Mouse (Mus musculus): ENCODE results near the gene Emc6. TPM values are rescaled to one million over a fixed set of nuclear protein-coding genes. Genes with fewer than 3 reads are reported as not detected.

The Emc6 gene
- polyA plus RNA-seq, 1 experiment from 2014 or later = 99.7 TPM

Other genes with a start within 250 kb of the Emc6 start
- gene Atp2a3, start 215.9 kb downstream of the Emc6 start, polyA plus RNA-seq (2016; fragmentation: Nextera tagmentation; extraction: Ambion mirVana) = 1.3 and 2.3 TPM in 2 replicates
- gene P2rx1, start 177.9 kb downstream of the Emc6 start, polyA plus RNA-seq (2016; fragmentation: Nextera tagmentation; extraction: Ambion mirVana) = 0.98 and 1.0 TPM in 2 replicates
- 10.6 and 11.0 TPM in 2 replicates for gene Camkk1, start 158.0 kb downstream of the Emc6 start, polyA plus RNA-seq (2016; fragmentation: Nextera tagmentation; extraction: Ambion mirVana)
- gene Ncbp3, start 129.3 kb downstream of the Emc6 start, polyA plus RNA-seq (2016; fragmentation: Nextera tagmentation; extraction: Ambion mirVana) = 14.2 and 14.9 TPM in 2 replicates
- gene Itgae, start 86.5 kb downstream of the Emc6 start, polyA plus RNA-seq (2016; fragmentation: Nextera tagmentation; extraction: Ambion mirVana) = 0.50 and 0.51 TPM in 2 replicates
- 18.2 and 18.4 TPM in 2 replicates for gene Haspin, start 38.7 kb downstream of the Emc6 start, polyA plus RNA-seq (2016; fragmentation: Nextera tagmentation; extraction: Ambion mirVana)
- gene P2rx5, start 16.6 kb downstream of the Emc6 start, polyA plus RNA-seq (2016; fragmentation: Nextera tagmentation; extraction: Ambion mirVana) = 0.42 and 0.60 TPM in 2 replicates
- gene Tax1bp3, start within 50 bp of the Emc6 start, polyA plus RNA-seq (2016; fragmentation: Nextera tagmentation; extraction: Ambion mirVana) = 206 and 211 TPM in 2 replicates
- gene Ctns, start 22.0 kb upstream of the Emc6 start, polyA plus RNA-seq (2016; fragmentation: Nextera tagmentation; extraction: Ambion mirVana) = 24.5 and 26.5 TPM in 2 replicates
- gene Shpk, start 22.4 kb upstream of the Emc6 start, polyA plus RNA-seq (2016; fragmentation: Nextera tagmentation; extraction: Ambion mirVana) = 2.0 and 2.1 TPM in 2 replicates
- 0.19 and 0.27 TPM in 2 replicates for gene Trpv1, start 57.3 kb upstream of the Emc6 start, polyA plus RNA-seq (2016; fragmentation: Nextera tagmentation; extraction: Ambion mirVana)
- gene Trpv3, start 90.4 kb upstream of the Emc6 start, polyA plus RNA-seq (2016; fragmentation: Nextera tagmentation; extraction: Ambion mirVana) = 0.08 and 0.12 TPM in 2 replicates
- 0.37 and 0.60 TPM in 2 replicates for gene Aspa, start 152.6 kb upstream of the Emc6 start, polyA plus RNA-seq (2016; fragmentation: Nextera tagmentation; extraction: Ambion mirVana)
- gene Gm49340, start 152.7 kb upstream of the Emc6 start, polyA plus RNA-seq (2016; fragmentation: Nextera tagmentation; extraction: Ambion mirVana) = not detected in 2 replicates
- gene Spata22, start 152.7 kb upstream of the Emc6 start, polyA plus RNA-seq (2016; fragmentation: Nextera tagmentation; extraction: Ambion mirVana) = not detected in 2 replicates
- gene Olfr20, start 173.7 kb upstream of the Emc6 start, polyA plus RNA-seq (2016; fragmentation: Nextera tagmentation; extraction: Ambion mirVana) = not detected in 2 replicates
- not detected in 2 replicates for gene Olfr376, start 194.2 kb upstream of the Emc6 start, polyA plus RNA-seq (2016; fragmentation: Nextera tagmentation; extraction: Ambion mirVana)
- not detected in 2 replicates for gene Olfr1, start 222.6 kb upstream of the Emc6 start, polyA plus RNA-seq (2016; fragmentation: Nextera tagmentation; extraction: Ambion mirVana)

All from embryonic facial prominence, embryonic 12.5 days (tissue).